Mouse (Mus musculus): ENCODE measurements at regions not wholly inside any gene's neighbourhood (a gene's known extent, or its start where the extent isn't known, plus 50 kb on each side); places are given as distances from the start of the nearest gene placed in this dataset.
A peak's percentile ranks its signal among the peaks of the same experiment; 100 is the strongest.

GRCm38 (mm10) chr9:59153126-59153525 lies 116.9 kb upstream of the Neo1 start:
- ATAC-seq (ENCODE audit: low TSS enrichment): no peak

GRCm38 (mm10) chr9:59144256-59144800 lies 108.1 kb upstream of the Neo1 start:
- ATAC-seq (ENCODE audit: low TSS enrichment): no peak

- no peak for ATAC-seq (ENCODE audit: low TSS enrichment)
These were observed 107.4 kb upstream of the Neo1 start for GRCm38 (mm10) chr9:59143610-59144009.

GRCm38 (mm10) chr9:59134171-59135041 lies 98.2 kb upstream of the Neo1 start:
- peak; percentile 83 for ATAC-seq (ENCODE audit: low TSS enrichment)

- ATAC-seq (ENCODE audit: low TSS enrichment): no peak
These were observed 93.6 kb upstream of the Neo1 start for GRCm38 (mm10) chr9:59129699-59130340.

- no peak for ATAC-seq (ENCODE audit: low TSS enrichment)
These were observed 93.0 kb upstream of the Neo1 start for GRCm38 (mm10) chr9:59129252-59129651.

GRCm38 (mm10) chr9:59128023-59128422 lies 91.8 kb upstream of the Neo1 start:
- no peak for ATAC-seq (ENCODE audit: low TSS enrichment)

- no peak for ATAC-seq (ENCODE audit: low TSS enrichment)
These were observed 89.6 kb upstream of the Neo1 start for GRCm38 (mm10) chr9:59125886-59126285.

GRCm38 (mm10) chr9:59116561-59116960 lies 80.3 kb upstream of the Neo1 start:
- ATAC-seq (ENCODE audit: low TSS enrichment): no peak; the same call in 1 of the 2 replicates

- no peak for ATAC-seq (ENCODE audit: low TSS enrichment)
These were observed 77.6 kb upstream of the Neo1 start for GRCm38 (mm10) chr9:59113859-59114258.

GRCm38 (mm10) chr9:59099738-59100137 lies 63.5 kb upstream of the Neo1 start:
- no peak for ATAC-seq (ENCODE audit: low TSS enrichment)

GRCm38 (mm10) chr9:59097564-59097963 lies 61.3 kb upstream of the Neo1 start:
- no peak; the same call in 1 of the 2 replicates for ATAC-seq (ENCODE audit: low TSS enrichment)

- peak; percentile 93 for ATAC-seq (ENCODE audit: low TSS enrichment)
These were observed 60.5 kb upstream of the Neo1 start for GRCm38 (mm10) chr9:59096551-59097268.

GRCm38 (mm10) chr9:59095626-59096025 lies 59.4 kb upstream of the Neo1 start:
- no peak for ATAC-seq (ENCODE audit: low TSS enrichment)

- no peak for ATAC-seq (ENCODE audit: low TSS enrichment)
These were observed 57.9 kb upstream of the Neo1 start for GRCm38 (mm10) chr9:59094106-59094505.

GRCm38 (mm10) chr9:59091179-59091578 lies 54.9 kb upstream of the Neo1 start:
- no peak for ATAC-seq (ENCODE audit: low TSS enrichment)

- no peak for ATAC-seq (ENCODE audit: low TSS enrichment)
These were observed 51.5 kb upstream of the Neo1 start for GRCm38 (mm10) chr9:59087704-59088103.

- no peak for ATAC-seq (ENCODE audit: low TSS enrichment)
These were observed 50.9 kb upstream of the Neo1 start for GRCm38 (mm10) chr9:59087112-59087511.

GRCm38 (mm10) chr9:59086556-59087102 lies 50.4 kb upstream of the Neo1 start:
- ATAC-seq (ENCODE audit: low TSS enrichment): no peak

Measured in frontal cortex, adult (tissue).